Mouse (Mus musculus) midbrain, embryonic 16.5 days (tissue): ENCODE data around the gene Hrh3. TPM values are rescaled to one million over a fixed set of nuclear protein-coding genes. Genes with fewer than 3 reads are reported as not detected.

Experiments
- ATAC-seq: fragments of 200-750 bp; cut with Nextera tagmentation; 2 replicates; pipeline ENCODE4 v1.8.0; 2017; ENCODE audit warnings: moderate TSS enrichment
- H3K27ac ChIP-seq: fragments of 300-500 bp; sonication (generic); 2 replicates; pipeline ENCODE4 v1.5.1; 2014; ENCODE audit warnings: mild to moderate bottlenecking, low read length, mixed read lengths
- H3K27me3 ChIP-seq: fragments of 300-500 bp; sonication (generic); 2 replicates; pipeline ENCODE4 v1.6.1; 2014; ENCODE audit warnings: low read depth, low read length, mixed read lengths; ENCODE audit not compliant: control insufficient read depth, insufficient read depth
- H3K36me3 ChIP-seq: fragments of 300-500 bp; sonication (generic); 2 replicates; pipeline ENCODE4 v1.6.1; 2014; ENCODE audit warnings: mild to moderate bottlenecking, low read length, moderate library complexity, mixed read lengths; ENCODE audit not compliant: control insufficient read depth, insufficient read depth
- H3K4me1 ChIP-seq: fragments of 300-500 bp; sonication (generic); 2 replicates; pipeline ENCODE4 v1.6.1; 2014; ENCODE audit warnings: mild to moderate bottlenecking, low read length, mixed read lengths; ENCODE audit not compliant: control insufficient read depth, insufficient read depth
- H3K4me2 ChIP-seq: fragments of 300-500 bp; sonication (generic); 2 replicates; pipeline ENCODE4 v1.6.1; 2014; ENCODE audit warnings: mild to moderate bottlenecking, low read length, mixed read lengths
- H3K4me3 ChIP-seq: fragments of 300-500 bp; sonication (generic); 2 replicates; pipeline ENCODE4 v1.5.1; 2014; ENCODE audit warnings: low read depth, mild to moderate bottlenecking, low read length, moderate library complexity, mixed read lengths
- H3K9ac ChIP-seq: fragments of 300-500 bp; sonication (generic); 2 replicates; pipeline ENCODE4 v1.6.1; 2014; ENCODE audit warnings: low read depth, low read length, mixed read lengths
- H3K9me3 ChIP-seq: fragments of 300-500 bp; sonication (generic); replicated peaks from 2 replicates; pipeline ENCODE4 v1.6.1; 2014; ENCODE audit warnings: mild to moderate bottlenecking, low read length, mixed read lengths; ENCODE audit not compliant: control insufficient read depth, poor library complexity, severe bottlenecking
- WGBS: fragments of 180-500 bp; shearing (Covaris S2); extraction: QIAGEN DNeasy Blood & Tissue Kit; methylation state at CpG from one replicate; pipeline ENCODE4 v1.1.7; 2014; 5-methylcytosine and 5-hydroxymethylcytosine counted together
- polyA plus RNA-seq: library from polyadenylated mRNA; unstranded; fragments of >200 nt; fragmentation: Nextera tagmentation; extraction: Ambion mirVana; gene quantifications from 2 replicates; pipeline ENCODE4 v1.2.1, GENCODE M21; 2015

The Hrh3 gene
- polyA plus RNA-seq, 1 experiment from 2014 or later: 3.3 TPM

GRCm38 (mm10) chr2:180077622-180078021 is 26.7 kb downstream of the Hrh3 start:
- Histone ChIP-seq H3K4me2 (no peak overlapping the region), H3K27ac (no peak overlapping the region), H3K9ac (no peak overlapping the region), H3K4me1 (no peaks in the 10 kb centered on the region), H3K36me3 (0 out of 2 replicates have a peak, but pooled peaks cover 6% of the 10 kb centered on the region), H3K27me3 (no peaks in the 10 kb centered on the region), H3K4me3 (no peak overlapping the region), H3K9me3 (no peaks in the 10 kb centered on the region)
- WGBS: 73% methylated on average over 3 of the region's 3 CpGs
- ATAC-seq: no peak

GRCm38 (mm10) chr2:180072886-180073285 is 31.4 kb downstream of the Hrh3 start:
- Histone ChIP-seq H3K4me1 (peaks cover 16% of the 10 kb centered on the region), H3K27ac (no peak overlapping the region), H3K36me3 (no peaks in the 10 kb centered on the region), H3K4me2 (no peak overlapping the region), H3K27me3 (no peaks in the 10 kb centered on the region), H3K4me3 (no peak overlapping the region), H3K9ac (no peak overlapping the region), H3K9me3 (no peaks in the 10 kb centered on the region)
- ATAC-seq: no peak
- 87% methylated on average over 7 of the region's 7 CpGs for WGBS

GRCm38 (mm10) chr2:180071671-180072070 is 32.6 kb downstream of the Hrh3 start:
- no peak overlapping the region for H3K4me3 ChIP-seq
- no peak for ATAC-seq

GRCm38 (mm10) chr2:180070481-180071453 is 33.5 kb downstream of the Hrh3 start, which contains the start of gene Mtg2:
Gene Mtg2, plus strand, starts transcription at chr2:180070588.
- peak; percentile 97 for ATAC-seq
- 5% methylated on average over 58 of the region's 58 CpGs for WGBS

More at GRCm38 (mm10) chr2:180071671-180072070, 32.6 kb downstream of the Hrh3 start:
- Histone ChIP-seq H3K27ac (no peak overlapping the region), H3K9ac (no peak overlapping the region), H3K4me2 (no peak overlapping the region; the same call in 1 of the 2 replicates), H3K27me3 (no peaks in the 10 kb centered on the region), H3K4me1 (peaks cover 16% of the 10 kb centered on the region), H3K9me3 (no peaks in the 10 kb centered on the region), H3K36me3 (no peaks in the 10 kb centered on the region)
- WGBS: 80% methylated on average over 2 of the region's 2 CpGs

GRCm38 (mm10) chr2:180069770-180070480 is 34.4 kb downstream of the Hrh3 start:
- Histone ChIP-seq H3K4me2 (peak overlapping the region; percentile 93), H3K9ac (peak overlapping the region; percentile 76), H3K4me1 (peaks cover 16% of the 10 kb centered on the region), H3K36me3 (no peaks in the 10 kb centered on the region), H3K27me3 (no peaks in the 10 kb centered on the region), H3K9me3 (no peaks in the 10 kb centered on the region), H3K27ac (peak overlapping the region; percentile 93), H3K4me3 (peak overlapping the region; percentile 71)
- peak; percentile 77 for ATAC-seq
- 35% methylated on average over 20 of the region's 20 CpGs for WGBS

More at GRCm38 (mm10) chr2:180070481-180071453, 33.5 kb downstream of the Hrh3 start, which contains the start of gene Mtg2:
- Histone ChIP-seq H3K9me3 (no peaks in the 10 kb centered on the region), H3K9ac (peak within 1 kb of the TSS; percentile 76), H3K4me2 (peak within 1 kb of the TSS; percentile 93), H3K27me3 (no peaks in the 10 kb centered on the region), H3K27ac (peak within 1 kb of the TSS; percentile 93), H3K4me3 (peak within 1 kb of the TSS; percentile 71), H3K4me1 (peaks cover 16% of the 10 kb centered on the region), H3K36me3 (no peaks in the 10 kb centered on the region)

- no peak for ATAC-seq
- Histone ChIP-seq H3K4me1 (no peaks in the 10 kb centered on the region), H3K36me3 (peaks cover 42% of the 10 kb centered on the region), H3K27ac (no peak overlapping the region), H3K27me3 (no peaks in the 10 kb centered on the region), H3K9ac (no peak overlapping the region), H3K4me3 (no peak overlapping the region), H3K4me2 (no peak overlapping the region), H3K9me3 (no peaks in the 10 kb centered on the region)
- WGBS: 96% methylated on average over 11 of the region's 11 CpGs
Measured at GRCm38 (mm10) chr2:180063338-180064131, 40.8 kb downstream of the Hrh3 start.

GRCm38 (mm10) chr2:180053001-180053400 is 51.3 kb downstream of the Hrh3 start:
- peaks cover 34% of the 10 kb centered on the region for H3K36me3 ChIP-seq
- H3K9me3 ChIP-seq: no peaks in the 10 kb centered on the region
- ATAC-seq: no peak
- no peak overlapping the region for H3K4me3 ChIP-seq
- no peak overlapping the region for H3K4me2 ChIP-seq
- no peak overlapping the region for H3K9ac ChIP-seq
- H3K27me3 ChIP-seq: no peaks in the 10 kb centered on the region
- WGBS: 94% methylated on average over 9 of the region's 9 CpGs
- no peak overlapping the region for H3K27ac ChIP-seq
- peaks cover 3% of the 10 kb centered on the region; the same call in 1 of the 2 replicates for H3K4me1 ChIP-seq

- Histone ChIP-seq H3K4me1 (peaks cover 3% of the 10 kb centered on the region; the same call in 1 of the 2 replicates), H3K9ac (no peak overlapping the region), H3K4me3 (no peak overlapping the region), H3K27ac (no peak overlapping the region), H3K36me3 (peaks cover 32% of the 10 kb centered on the region), H3K9me3 (no peaks in the 10 kb centered on the region), H3K4me2 (no peak overlapping the region), H3K27me3 (no peaks in the 10 kb centered on the region)
- 89% methylated on average over 14 of the region's 14 CpGs for WGBS
- peak; percentile 43; the same call in 1 of the 2 replicates for ATAC-seq
Measured at GRCm38 (mm10) chr2:180051986-180052733, 52.1 kb downstream of the Hrh3 start.
